Mouse (Mus musculus): ENCODE results near the gene Rgs16. TPM values are rescaled to one million over a fixed set of nuclear protein-coding genes. Genes with fewer than 3 reads are reported as not detected.

Rgs16 gene
- total and polyA plus RNA-seq, 3 experiments: not detected

DNA sequence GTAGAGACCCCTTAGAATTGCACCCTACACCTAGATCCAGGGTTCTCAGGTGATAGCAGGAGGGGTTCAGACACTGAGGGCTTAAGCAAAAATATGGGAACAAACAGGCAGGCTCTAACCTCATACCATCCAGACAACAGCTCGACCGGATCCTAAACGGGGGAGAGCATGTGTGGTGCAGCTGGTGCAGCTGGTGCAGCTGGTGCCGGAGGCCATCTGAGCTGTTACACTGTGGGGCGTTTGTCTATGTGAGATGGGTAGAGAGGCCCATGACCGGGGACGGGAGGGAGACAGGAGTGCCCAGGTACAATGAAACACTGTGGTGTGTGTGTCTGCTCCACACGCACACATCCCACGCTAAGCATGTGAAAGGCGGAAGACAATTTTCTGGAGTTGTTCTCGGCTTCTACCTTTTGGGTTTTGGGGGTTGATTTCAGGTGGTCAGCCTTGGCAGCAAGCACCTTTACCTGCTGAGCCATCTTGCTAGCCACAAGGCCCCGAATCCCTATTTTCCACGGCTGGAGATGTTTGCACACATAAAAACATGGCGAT is 6.0 kb downstream of the Rgs16 start:
- no peak overlapping the region for H3K9ac ChIP-seq (ENCODE audit: control insufficient read depth, low read depth, low read length, poor library complexity, severe bottlenecking)
- no peaks in the 10 kb centered on the region for H3K27me3 ChIP-seq (ENCODE audit: control insufficient read depth in 1 of 2, insufficient read depth in 2 of 2, low read length in 2 of 2)
- DNase-seq (ENCODE audit: low read depth, low spot score): peak; percentile 13
- no peaks in the 10 kb centered on the region for H3K9me3 ChIP-seq (replicated peaks; ENCODE audit: insufficient read depth, low read length)
- no peaks in the 10 kb centered on the region; the same call in 1 of the 2 replicates for H3K79me2 ChIP-seq (ENCODE audit: control insufficient read depth, insufficient read depth, low read length, poor library complexity)
- no peak overlapping the region for H3K27ac ChIP-seq (ENCODE audit: control insufficient read depth, low read depth, low read length)
- H3K4me1 ChIP-seq (ENCODE audit: control insufficient read depth in 1 of 2, insufficient read depth in 2 of 2, low read length in 2 of 2): peaks cover 0 to 17% of the 10 kb centered on the region in 2 experiments; a peak in 2 of 4 replicates
- TF ChIP-seq MEF2A (IDR thresholded peaks at IDR 0.05; ENCODE audit: extremely low read depth, insufficient replicate concordance, low read depth, low read length, poor library complexity, severe bottlenecking) (no peak), TCF12 (IDR thresholded peaks at IDR 0.05; ENCODE audit: low read depth, low read length) (no peak), USF1 (IDR thresholded peaks at IDR 0.05; ENCODE audit: low read depth, low read length) (no peak), CHD1 (IDR thresholded peaks at IDR 0.05; ENCODE audit: low read depth, low read length) (no peak), TBP (IDR thresholded peaks at IDR 0.05; ENCODE audit: low read depth, low read length) (no peak), POLR2A (IDR thresholded peaks at IDR 0.05; ENCODE audit: control insufficient read depth in 1 of 2, insufficient read depth in 1 of 2, low read depth in 1 of 2, low read length in 2 of 2, poor library complexity in 1 of 2) (no peak), ZNF384 (IDR thresholded peaks at IDR 0.05; ENCODE audit: low read depth, low read length) (no peak), JUND (IDR thresholded peaks at IDR 0.05; ENCODE audit: low read depth, low read length) (no peak), HCFC1 (IDR thresholded peaks at IDR 0.05; ENCODE audit: low read depth, low read length) (no peak), KAT2A (conservative IDR thresholded peaks at IDR 0.05; ENCODE audit: low read depth, low read length) (no peak), RCOR1 (IDR thresholded peaks at IDR 0.05; ENCODE audit: low read depth, low read length) (no peak), MAFK (IDR thresholded peaks at IDR 0.05; ENCODE audit: borderline replicate concordance, low read depth, low read length) (no peak), ELF1 (IDR thresholded peaks at IDR 0.05; ENCODE audit: low read depth, low read length) (no peak)
- no peak overlapping the region for H3K4me3 ChIP-seq (ENCODE audit: control insufficient read depth in 1 of 2, insufficient read depth in 1 of 2, low read depth in 2 of 2, low read length in 2 of 2)
- peaks cover 0 to 7% of the 10 kb centered on the region in 2 experiments; a peak in 1 of 4 replicates for H3K36me3 ChIP-seq (ENCODE audit: control insufficient read depth in 1 of 2, insufficient read depth in 2 of 2, low read length in 2 of 2)

DNA sequence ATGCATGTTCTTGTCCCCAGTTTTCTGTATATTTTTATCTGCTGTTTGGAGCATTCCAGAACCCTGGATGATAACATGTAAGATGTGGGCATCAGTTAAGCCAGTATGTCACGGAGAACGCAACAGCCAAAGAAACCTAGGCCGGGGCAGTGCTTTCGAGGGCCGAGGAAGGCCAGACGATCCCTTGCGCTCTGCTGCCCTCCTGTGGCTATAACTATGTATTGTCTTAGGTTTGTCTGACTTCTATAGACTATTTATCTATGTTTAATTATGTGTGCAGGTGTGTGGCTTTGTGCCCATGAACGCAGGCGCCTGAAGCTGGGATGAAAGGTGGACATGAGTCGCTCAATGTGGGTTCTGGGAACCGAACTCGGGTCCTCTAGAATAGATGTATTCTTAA is 6.6 kb downstream of the Rgs16 start:
- TF ChIP-seq CHD2 (IDR thresholded peaks at IDR 0.05; ENCODE audit: low read length) (no peak), BHLHE40 (IDR thresholded peaks at IDR 0.05; ENCODE audit: borderline replicate concordance, low read depth, low read length) (no peak), GATA1 (IDR thresholded peaks at IDR 0.05; ENCODE audit: low read depth, low read length) (no peak), ZKSCAN1 (IDR thresholded peaks at IDR 0.05; ENCODE audit: low read depth, low read length) (no peak), HCFC1 (IDR thresholded peaks at IDR 0.05; ENCODE audit: low read depth, low read length) (no peak), SMC3 (IDR thresholded peaks at IDR 0.05; ENCODE audit: low read depth, low read length) (peak; percentile 72), ZC3H11A (IDR thresholded peaks at IDR 0.05; ENCODE audit: low read depth, low read length) (peak; percentile 44), RAD21 (IDR thresholded peaks at IDR 0.05; ENCODE audit: low read depth, low read length) (peak; percentile 78), SIN3A (IDR thresholded peaks at IDR 0.05; ENCODE audit: low read length) (peak; percentile 43; the same call in 1 of the 2 replicates), KAT2A (conservative IDR thresholded peaks at IDR 0.05; ENCODE audit: low read depth, low read length) (no peak), CTCF (IDR thresholded peaks at IDR 0.05 in 2 of 3, conservative IDR thresholded peaks at IDR 0.05 in 1 of 3; ENCODE audit: control insufficient read depth in 1 of 3, insufficient read depth in 1 of 3, low read depth in 2 of 3, low read length in 3 of 3, poor library complexity in 1 of 3, severe bottlenecking in 1 of 3) (peak; percentile 67 to 84 (median 82))
- peaks cover 0 to 17% of the 10 kb centered on the region in 2 experiments; a peak in 2 of 4 replicates for H3K4me1 ChIP-seq (ENCODE audit: control insufficient read depth in 1 of 2, insufficient read depth in 2 of 2, low read length in 2 of 2)
- peak; percentile 84 for DNase-seq (ENCODE audit: low read depth, low spot score)
- no peaks in the 10 kb centered on the region; the same call in 1 of the 2 replicates for H3K79me2 ChIP-seq (ENCODE audit: control insufficient read depth, insufficient read depth, low read length, poor library complexity)
- no peaks in the 10 kb centered on the region for H3K9me3 ChIP-seq (replicated peaks; ENCODE audit: insufficient read depth, low read length)
- H3K27ac ChIP-seq (ENCODE audit: control insufficient read depth, low read depth, low read length): no peak overlapping the region
- 0 out of 4 replicates have a peak overlapping the region, but pooled peaks of 1 of the 2 experiments have one; percentile 21 for H3K4me3 ChIP-seq (ENCODE audit: control insufficient read depth in 1 of 2, insufficient read depth in 1 of 2, low read depth in 2 of 2, low read length in 2 of 2)
- H3K27me3 ChIP-seq (ENCODE audit: control insufficient read depth in 1 of 2, insufficient read depth in 2 of 2, low read length in 2 of 2): no peaks in the 10 kb centered on the region
- peaks cover 0 to 7% of the 10 kb centered on the region in 2 experiments; a peak in 1 of 4 replicates for H3K36me3 ChIP-seq (ENCODE audit: control insufficient read depth in 1 of 2, insufficient read depth in 2 of 2, low read length in 2 of 2)
- no peak overlapping the region for H3K9ac ChIP-seq (ENCODE audit: control insufficient read depth, low read depth, low read length, poor library complexity, severe bottlenecking)
